Mouse (Mus musculus) olfactory bulb, adult 2 months (tissue): ENCODE measurements around the gene Nodal. TPM values are rescaled to one million over a fixed set of nuclear protein-coding genes. Genes with fewer than 3 reads are reported as not detected.

Experiments
- H3K27ac ChIP-seq: fragments of 200-500 bp; 2 replicates; pipeline ENCODE4 v1.5.1; 2012; ENCODE audit warnings: low read depth, low read length; ENCODE audit not compliant: insufficient read depth
- H3K4me1 ChIP-seq: fragments of 200-500 bp; 2 replicates; pipeline ENCODE4 v1.6.1; 2012; ENCODE audit warnings: low read length; ENCODE audit not compliant: control insufficient read depth, insufficient read depth
- H3K4me3 ChIP-seq: fragments of 200-500 bp; 2 replicates; pipeline ENCODE4 v1.5.1; 2012; ENCODE audit warnings: mild to moderate bottlenecking, low read depth, low read length, moderate library complexity; ENCODE audit not compliant: insufficient read depth
- CTCF ChIP-seq: fragments of 200-500 bp; IDR thresholded peaks from 2 replicates; pipeline ENCODE4 v1.5.1; 2012; ENCODE audit warnings: low read depth, mild to moderate bottlenecking, low read length, moderate library complexity; ENCODE audit not compliant: insufficient read depth
- POLR2A ChIP-seq: fragments of 200-500 bp; IDR thresholded peaks from 2 replicates; pipeline ENCODE4 v1.6.1; 2012; ENCODE audit warnings: mild to moderate bottlenecking, low read depth, low read length, moderate library complexity; ENCODE audit not compliant: insufficient read depth
- WGBS: fragments of 180-500 bp; shearing (Covaris S2); methylation state at CpG from one replicate; pipeline ENCODE4 v1.1.7; 2018; 5-methylcytosine and 5-hydroxymethylcytosine counted together
- polyA plus RNA-seq: library from polyadenylated mRNA; stranded (reverse); fragments of >200 nt; gene quantifications from 2 replicates; pipeline ENCODE4 v1.2.4, GENCODE M21; 2012; ENCODE audit warnings: low replicate concordance; ENCODE audit not compliant: missing spikeins, insufficient read depth, insufficient read length

Gene Nodal
- polyA plus RNA-seq, 1 experiment: not detected

GRCm38 (mm10) chr10:61392584-61392983, 25.2 kb upstream of the Nodal start:
- no peak overlapping the region for H3K27ac ChIP-seq
- WGBS: 77% methylated on average over 4 of the region's 4 CpGs
- peaks cover 3% of the 10 kb centered on the region; the same call in 1 of the 2 replicates for H3K4me1 ChIP-seq
- TF ChIP-seq POLR2A (no peak), CTCF (no peak)
- H3K4me3 ChIP-seq: no peak overlapping the region

GRCm38 (mm10) chr10:61394476-61395136, 23.2 kb upstream of the Nodal start:
- WGBS: 18% methylated on average over 9 of the region's 9 CpGs
- Histone ChIP-seq H3K4me1 (peaks cover 7% of the 10 kb centered on the region), H3K27ac (no peak overlapping the region), H3K4me3 (no peak overlapping the region)
- no peak for TF ChIP-seq POLR2A

GRCm38 (mm10) chr10:61398125-61398524, 19.6 kb upstream of the Nodal start:
- Histone ChIP-seq H3K27ac (no peak overlapping the region), H3K4me1 (peaks cover 7% of the 10 kb centered on the region), H3K4me3 (no peak overlapping the region)
- 58% methylated on average over 3 of the region's 3 CpGs for WGBS
- TF ChIP-seq POLR2A (no peak), CTCF (no peak)

GRCm38 (mm10) chr10:61399156-61399734, 18.5 kb upstream of the Nodal start:
- WGBS: 26% methylated on average over 13 of the region's 13 CpGs
- Histone ChIP-seq H3K27ac (no peak overlapping the region), H3K4me3 (no peak overlapping the region), H3K4me1 (peaks cover 7% of the 10 kb centered on the region)
- TF ChIP-seq CTCF (peak; percentile 65), POLR2A (no peak)

- Histone ChIP-seq H3K27ac (no peak overlapping the region), H3K4me3 (no peak overlapping the region), H3K4me1 (peaks cover 4% of the 10 kb centered on the region)
- 95% methylated on average over 5 of the region's 5 CpGs for WGBS
- TF ChIP-seq CTCF (no peak), POLR2A (no peak)
Observed at GRCm38 (mm10) chr10:61400407-61400806, 17.4 kb upstream of the Nodal start.

- Histone ChIP-seq H3K27ac (no peak overlapping the region), H3K4me1 (peaks cover 4% of the 10 kb centered on the region), H3K4me3 (no peak overlapping the region)
- TF ChIP-seq POLR2A: no peak
- TF ChIP-seq CTCF: no peak
- 71% methylated on average over 5 of the region's 5 CpGs for WGBS
Observed at GRCm38 (mm10) chr10:61402480-61402879, 15.3 kb upstream of the Nodal start.

- TF ChIP-seq CTCF (no peak), POLR2A (no peak)
- no peak overlapping the region for H3K27ac ChIP-seq
- WGBS: 49% methylated on average over 2 of the region's 2 CpGs
Observed at GRCm38 (mm10) chr10:61402911-61403310, 14.9 kb upstream of the Nodal start.

GRCm38 (mm10) chr10:61405958-61406357, 11.8 kb upstream of the Nodal start:
- Histone ChIP-seq H3K4me3 (no peak overlapping the region), H3K27ac (no peak overlapping the region), H3K4me1 (no peaks in the 10 kb centered on the region)
- TF ChIP-seq CTCF (no peak), POLR2A (no peak)
- 25% methylated on average over 10 of the region's 10 CpGs for WGBS

More at GRCm38 (mm10) chr10:61402911-61403310, 14.9 kb upstream of the Nodal start:
- H3K4me1 ChIP-seq: peaks cover 4% of the 10 kb centered on the region
- H3K4me3 ChIP-seq: no peak overlapping the region

- Histone ChIP-seq H3K27ac (no peak overlapping the region), H3K4me3 (no peak overlapping the region), H3K4me1 (no peaks in the 10 kb centered on the region)
- no peak for TF ChIP-seq POLR2A
- TF ChIP-seq CTCF: no peak
- 22% methylated on average over 4 of the region's 4 CpGs for WGBS
Observed at GRCm38 (mm10) chr10:61409776-61410175, 8.0 kb upstream of the Nodal start.

- no peaks in the 10 kb centered on the region for H3K4me1 ChIP-seq
- no peak overlapping the region for H3K27ac ChIP-seq
- WGBS: 36% methylated on average over 9 of the region's 9 CpGs
- no peak overlapping the region for H3K4me3 ChIP-seq
- TF ChIP-seq POLR2A: no peak
- TF ChIP-seq CTCF: no peak
Observed at GRCm38 (mm10) chr10:61410193-61410592, 7.6 kb upstream of the Nodal start.
